Mouse (Mus musculus): ENCODE measurements around the gene Kctd3.
"Not testable (repeated sequence)": the region's sequence is repeated elsewhere in the genome, so short reads cannot be mapped to it uniquely, and the experiment has no call there.

Kctd3 gene

GRCm38 (mm10) chr1:189007239-189007979, at the start of gene Kctd3:
Gene Kctd3 (minus strand): TSS chr1:189007841.
- DNase-seq (ENCODE audit: low spot score in 2 of 2) = peak; percentile 91 to 98

GRCm38 (mm10) chr1:189057425-189057824, 49.8 kb upstream of the Kctd3 start:
- no peak for DNase-seq (ENCODE audit: low spot score in 2 of 2)

- DNase-seq (ENCODE audit: low spot score in 2 of 2) = no peak
Observed at GRCm38 (mm10) chr1:189055933-189056332, 48.3 kb upstream of the Kctd3 start.

GRCm38 (mm10) chr1:189054941-189055551, 47.4 kb upstream of the Kctd3 start:
- no peak for DNase-seq (ENCODE audit: low spot score in 2 of 2)

GRCm38 (mm10) chr1:189054191-189054590, 46.5 kb upstream of the Kctd3 start:
- no peak for DNase-seq (ENCODE audit: low spot score in 2 of 2)

GRCm38 (mm10) chr1:189052189-189052588, 44.5 kb upstream of the Kctd3 start:
- DNase-seq (ENCODE audit: low spot score in 2 of 2) = no peak

- DNase-seq (ENCODE audit: low spot score in 2 of 2) = no peak
Observed at GRCm38 (mm10) chr1:189050122-189050521, 42.5 kb upstream of the Kctd3 start.

GRCm38 (mm10) chr1:189048331-189048730, 40.7 kb upstream of the Kctd3 start:
- DNase-seq (ENCODE audit: low spot score in 2 of 2) = no peak

GRCm38 (mm10) chr1:189047918-189048317, 40.3 kb upstream of the Kctd3 start:
- DNase-seq (ENCODE audit: low spot score in 2 of 2) = no peak

GRCm38 (mm10) chr1:189046831-189047230, 39.2 kb upstream of the Kctd3 start:
- no peak for DNase-seq (ENCODE audit: low spot score in 2 of 2)

GRCm38 (mm10) chr1:189046301-189046700, 38.7 kb upstream of the Kctd3 start:
- DNase-seq (ENCODE audit: low spot score in 2 of 2) = no peak

- DNase-seq (ENCODE audit: low spot score in 2 of 2) = no peak
Observed at GRCm38 (mm10) chr1:189041261-189041660, 33.6 kb upstream of the Kctd3 start.

GRCm38 (mm10) chr1:189039348-189039747, 31.7 kb upstream of the Kctd3 start:
- no peak for DNase-seq (ENCODE audit: low spot score in 2 of 2)

GRCm38 (mm10) chr1:189032817-189033216, 25.2 kb upstream of the Kctd3 start:
- not testable (repeated sequence) for DNase-seq (ENCODE audit: low spot score in 2 of 2)

GRCm38 (mm10) chr1:189030975-189031374, 23.3 kb upstream of the Kctd3 start:
- no peak for DNase-seq (ENCODE audit: low spot score in 2 of 2)

GRCm38 (mm10) chr1:189028267-189028666, 20.6 kb upstream of the Kctd3 start:
- peak in 1 of 2 experiments; percentile 19 for DNase-seq (ENCODE audit: low spot score in 2 of 2)

GRCm38 (mm10) chr1:189026885-189027284, 19.2 kb upstream of the Kctd3 start:
- peak in 1 of 2 experiments; percentile 22 for DNase-seq (ENCODE audit: low spot score in 2 of 2)

GRCm38 (mm10) chr1:189023701-189024080, 16.1 kb upstream of the Kctd3 start:
- no peak for DNase-seq (ENCODE audit: low spot score in 2 of 2)

- DNase-seq (ENCODE audit: low spot score in 2 of 2) = no peak
Observed at GRCm38 (mm10) chr1:189022925-189023700, 15.5 kb upstream of the Kctd3 start.

- no peak for DNase-seq (ENCODE audit: low spot score in 2 of 2)
Observed at GRCm38 (mm10) chr1:189015372-189015771, 7.7 kb upstream of the Kctd3 start.

- DNase-seq (ENCODE audit: low spot score in 2 of 2) = no peak
Observed at GRCm38 (mm10) chr1:189013587-189013921, 5.9 kb upstream of the Kctd3 start.

GRCm38 (mm10) chr1:189012846-189013586, 5.4 kb upstream of the Kctd3 start:
- DNase-seq (ENCODE audit: low spot score in 2 of 2) = no peak

Data from spleen, postnatal 10 days (tissue).